Mouse (Mus musculus): Measurements from ENCODE around the gene Crbn.

Crbn gene

DNA sequence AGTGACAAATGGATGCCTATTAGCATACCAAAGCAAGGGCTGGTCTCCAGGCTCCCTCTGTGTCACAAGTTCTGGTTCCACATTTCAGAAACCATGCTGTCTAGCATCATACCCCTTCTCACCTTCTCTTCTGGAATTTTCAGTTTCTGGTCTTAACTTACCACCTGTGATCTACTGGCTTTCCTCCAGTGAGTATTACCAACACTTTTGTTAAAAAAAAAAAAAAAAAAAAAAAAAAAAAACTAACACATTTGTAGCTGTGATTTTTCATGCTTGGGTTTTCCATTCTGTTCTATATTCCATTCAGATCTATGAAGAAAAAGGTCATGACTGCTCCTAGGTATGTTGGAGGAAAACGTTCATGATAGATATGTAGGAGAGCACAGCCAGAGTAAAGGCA, 34.0 kb downstream of the Crbn start:
- DNase-seq (ENCODE audit: low read depth), result no peak

DNA sequence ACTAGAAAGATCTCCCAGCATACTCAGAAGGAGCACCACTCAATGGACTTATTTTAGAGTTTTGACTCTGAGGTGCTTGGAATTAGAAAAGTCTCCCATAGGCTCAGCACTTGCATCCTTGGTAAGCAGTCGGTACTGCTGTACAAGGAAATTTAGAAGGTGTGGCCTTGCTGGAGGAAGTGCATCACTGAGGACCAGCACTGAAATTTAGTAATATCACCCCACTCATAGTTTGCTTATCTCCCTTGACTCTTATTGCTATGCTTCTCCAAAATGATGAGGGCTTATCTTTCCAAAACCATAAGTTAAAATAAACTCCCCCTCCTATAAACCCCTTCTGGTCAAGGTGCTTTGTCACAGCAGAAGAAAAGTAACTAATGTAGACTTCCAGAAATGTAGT, 38.4 kb downstream of the Crbn start:
- no peak for DNase-seq (ENCODE audit: low read depth)

DNA sequence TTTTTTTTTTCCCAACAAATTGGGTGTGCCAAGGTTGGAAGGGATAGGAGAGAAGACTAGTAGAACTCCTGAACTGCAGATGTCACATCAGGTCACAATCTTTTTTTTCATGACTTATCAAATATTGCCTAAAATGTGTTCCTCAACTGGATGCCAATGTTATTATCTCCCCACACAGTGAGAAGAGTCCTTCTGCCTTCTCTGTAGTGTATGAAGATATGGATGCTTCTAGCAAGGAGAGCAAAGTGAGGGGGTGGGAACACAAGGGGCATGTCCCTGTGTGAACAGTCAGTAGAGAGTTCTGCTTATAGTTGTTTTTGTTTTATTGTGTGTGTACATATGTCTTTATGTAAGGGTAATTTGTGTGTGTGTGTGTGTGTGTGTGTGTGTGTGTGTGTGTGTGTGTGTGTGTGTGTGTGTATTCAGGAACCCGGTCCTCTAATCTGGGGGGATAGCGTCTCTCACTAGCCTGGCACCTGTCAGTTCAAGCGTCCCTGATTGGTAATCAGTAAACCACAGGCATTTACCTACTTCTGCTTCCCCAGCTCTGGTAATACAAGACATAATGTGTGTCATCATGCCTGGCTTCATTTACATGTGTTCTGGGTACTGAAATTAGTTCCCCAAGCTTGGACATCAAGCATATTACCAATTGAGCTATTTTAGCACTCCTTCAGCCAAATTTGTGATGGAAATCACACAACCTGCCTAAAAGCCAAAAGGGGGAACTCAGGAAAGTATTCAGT, 39.2 kb downstream of the Crbn start:
- DNase-seq (ENCODE audit: low read depth), result no peak

DNA sequence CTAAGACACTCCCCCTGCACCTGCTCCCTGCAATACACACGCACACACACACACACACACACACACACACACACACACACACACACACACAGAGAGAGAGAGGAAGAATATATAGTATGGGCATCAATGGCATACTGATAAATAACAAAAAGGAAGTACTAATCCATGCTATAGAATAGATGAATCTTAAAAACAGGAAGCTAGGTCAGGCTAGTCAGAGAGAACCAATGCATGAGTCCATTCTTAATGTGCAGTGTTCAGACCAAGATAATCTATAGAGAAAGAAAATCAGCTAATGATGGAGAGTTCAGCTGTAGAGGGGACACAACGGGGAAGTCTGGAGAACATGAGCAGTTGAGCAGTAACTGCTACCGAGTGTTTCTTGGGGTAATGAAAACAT, 41.6 kb downstream of the Crbn start:
- no peak for DNase-seq (ENCODE audit: low read depth)

DNA sequence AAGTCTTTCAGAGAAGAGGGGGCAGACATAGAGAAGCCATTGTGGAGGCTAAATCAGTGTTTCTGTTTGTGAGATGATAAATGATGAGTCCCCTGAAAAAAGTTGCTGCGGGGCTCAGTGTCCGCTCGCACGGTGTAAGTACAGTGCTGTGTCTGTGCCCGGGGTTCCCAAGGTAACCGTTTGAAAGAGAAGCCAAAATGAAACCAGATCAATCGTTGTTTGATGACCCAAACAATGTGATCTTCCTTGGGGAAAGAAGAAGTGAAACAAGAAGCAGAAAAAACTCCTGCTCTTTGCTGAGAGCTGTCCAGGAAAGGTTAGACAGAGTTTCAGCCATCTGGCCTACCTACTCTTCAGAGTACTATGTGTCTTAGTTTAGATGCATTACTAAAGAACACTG, 49.6 kb downstream of the Crbn start:
- DNase-seq (ENCODE audit: low read depth), result no peak

DNA sequence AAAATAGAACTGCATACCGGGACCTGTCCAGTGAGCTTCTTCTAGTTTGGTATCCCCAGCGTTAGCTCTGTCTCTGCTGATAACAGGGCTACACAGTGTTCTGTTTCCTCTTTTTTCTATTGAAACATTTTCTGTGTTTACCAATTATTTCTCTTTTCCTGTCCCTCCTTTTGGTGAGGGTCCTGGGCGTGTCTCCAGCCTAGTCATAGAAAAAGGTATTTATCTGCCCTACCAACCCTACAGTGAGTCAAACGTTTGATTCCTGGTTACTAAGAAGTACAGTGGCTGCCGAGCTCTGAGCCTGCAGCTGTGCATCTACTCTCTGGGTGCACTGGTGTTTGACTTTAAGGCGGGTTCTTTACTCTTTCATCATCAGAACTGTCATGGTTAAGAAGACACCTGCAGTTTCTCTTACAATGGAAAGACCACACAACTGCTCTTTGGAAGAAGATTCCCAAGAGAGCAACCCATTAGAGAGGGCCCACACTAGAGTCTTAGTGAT, 50.9 kb downstream of the Crbn start, which contains the start of gene Il5ra:
Gene Il5ra (minus strand): TSS at position 151 of the 502 bp plus-strand sequence.
- DNase-seq (ENCODE audit: low read depth), result no peak

DNA sequence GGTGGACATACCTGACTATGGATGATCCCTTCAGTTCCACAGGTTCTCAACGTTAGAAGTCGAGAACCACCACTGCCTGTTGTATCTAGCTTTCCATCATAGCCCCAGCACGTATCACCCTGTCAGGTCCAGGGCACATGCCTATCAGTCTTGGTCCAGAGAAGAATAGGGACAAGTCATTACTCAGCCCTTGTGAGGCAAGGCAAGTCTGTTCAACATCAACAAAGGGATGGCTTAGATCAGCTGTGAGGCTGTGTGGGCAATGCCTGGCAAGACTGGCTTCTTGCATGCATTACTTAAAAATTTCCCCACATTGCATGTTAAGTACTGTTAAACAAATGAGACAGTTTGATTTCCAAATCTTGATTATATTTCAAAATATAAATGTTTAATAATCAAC, 52.1 kb downstream of the Crbn start:
- no peak for DNase-seq (ENCODE audit: low read depth)

DNA sequence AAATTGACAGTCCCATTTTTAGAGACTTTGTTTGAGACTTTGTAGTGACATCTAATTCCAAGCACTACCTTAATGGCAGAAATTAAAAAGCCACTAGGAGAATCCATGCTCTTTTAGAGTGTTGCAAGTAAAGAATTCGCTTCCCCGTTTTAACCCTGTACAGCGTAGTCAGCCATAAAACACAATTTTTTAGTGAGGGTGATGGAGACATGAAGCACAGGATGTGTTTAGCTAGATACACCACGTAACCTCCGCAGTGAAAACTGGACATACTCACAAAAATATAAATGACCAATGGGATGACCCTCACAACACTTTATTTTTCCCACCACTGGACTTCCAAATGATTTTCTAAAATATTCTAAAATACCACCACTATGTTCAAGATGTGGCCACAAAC, 52.6 kb downstream of the Crbn start:
- DNase-seq (ENCODE audit: low read depth), result no peak

DNA sequence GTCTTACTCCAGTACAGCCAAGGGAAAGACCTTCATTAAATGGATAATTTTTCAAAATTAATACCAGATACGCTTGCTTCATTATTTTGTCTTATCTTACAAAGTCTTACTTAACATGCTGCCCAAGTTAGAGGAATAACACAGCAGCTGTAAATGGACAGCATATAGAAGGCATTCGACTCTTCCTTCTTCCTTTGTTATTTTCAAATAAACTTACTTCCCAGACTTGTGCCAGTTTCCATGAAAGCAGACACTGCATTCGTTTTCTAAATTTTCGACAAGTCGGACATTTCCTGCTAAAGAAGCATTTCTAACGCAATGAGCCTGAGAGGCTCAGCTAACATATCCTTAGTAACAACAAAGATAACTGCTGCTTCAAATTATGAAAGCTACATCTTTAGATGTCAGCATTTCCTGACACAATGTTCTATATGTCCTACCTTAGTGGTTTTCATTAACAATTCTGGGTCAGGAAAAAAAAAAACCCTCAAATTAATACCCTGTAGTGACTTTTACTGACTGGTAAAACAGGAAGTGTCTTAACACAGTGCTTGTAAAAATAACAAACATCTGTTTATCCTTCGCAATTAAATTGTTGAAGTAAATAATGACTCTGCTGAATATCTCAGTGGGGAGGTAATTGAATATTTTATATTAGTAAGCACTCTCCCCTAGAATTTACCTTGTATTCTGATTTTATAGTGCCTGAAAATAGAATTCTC, 54.0 kb downstream of the Crbn start:
- no peak for DNase-seq (ENCODE audit: low read depth)

DNA sequence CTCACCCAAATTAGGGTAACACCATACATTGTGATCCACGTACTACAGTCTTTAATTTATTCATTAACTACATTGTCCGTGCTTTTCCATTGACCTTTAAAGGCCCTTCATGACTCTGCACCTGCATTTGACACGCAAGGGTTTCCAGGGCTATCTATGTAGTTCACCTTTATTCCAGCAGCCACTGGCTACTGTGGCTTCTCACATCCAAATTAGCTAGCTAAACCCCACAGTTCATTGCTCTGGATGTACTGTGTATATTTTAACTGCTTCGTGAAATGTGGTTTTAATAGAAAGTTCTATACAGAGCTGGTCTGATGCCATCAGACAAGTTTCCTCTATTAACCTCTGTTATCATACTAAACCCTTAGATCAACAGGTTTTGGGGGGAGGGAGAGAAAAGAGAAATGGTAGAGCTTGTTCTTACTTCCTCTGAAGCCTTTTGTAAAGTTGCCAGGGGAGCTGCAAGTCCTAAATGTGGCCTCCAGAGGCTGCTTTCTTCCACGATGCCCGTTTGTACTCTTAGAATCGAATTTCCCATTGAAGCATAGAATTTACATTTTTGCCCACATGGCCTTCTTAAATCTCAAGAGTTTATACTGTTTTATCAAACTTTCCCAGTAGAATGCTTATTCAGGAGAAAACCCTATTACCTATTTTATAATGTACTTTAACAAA, 56.2 kb downstream of the Crbn start:
- no peak for DNase-seq (ENCODE audit: low read depth)

DNA sequence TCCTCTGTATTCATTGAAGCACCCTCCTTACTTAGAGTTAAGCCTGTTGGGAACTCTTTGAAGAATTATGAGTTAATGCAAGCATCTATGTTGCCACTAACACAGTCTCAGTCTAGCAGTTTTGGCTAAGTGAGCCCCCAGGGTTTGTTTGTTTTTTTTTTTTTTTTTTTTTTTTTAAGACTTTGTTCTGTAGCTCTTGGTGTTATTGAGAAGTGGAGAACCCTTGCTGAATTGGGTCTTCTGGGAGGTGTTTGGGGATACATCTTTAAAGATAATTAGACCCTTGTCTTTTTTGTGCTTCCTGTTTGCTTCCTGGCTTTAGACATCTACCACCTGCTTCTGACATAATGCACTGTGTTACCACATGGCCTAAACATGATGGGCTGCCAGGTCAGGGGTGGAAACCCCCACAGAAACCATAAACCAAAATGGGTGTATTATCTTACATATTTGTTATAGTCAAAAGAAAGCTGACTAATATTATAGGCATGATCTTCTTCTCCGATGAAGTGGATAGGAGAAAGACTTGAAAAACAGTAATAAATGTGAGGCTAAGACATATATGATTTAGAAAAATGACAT, 59.5 kb downstream of the Crbn start:
- DNase-seq (ENCODE audit: low read depth), result no peak

DNA sequence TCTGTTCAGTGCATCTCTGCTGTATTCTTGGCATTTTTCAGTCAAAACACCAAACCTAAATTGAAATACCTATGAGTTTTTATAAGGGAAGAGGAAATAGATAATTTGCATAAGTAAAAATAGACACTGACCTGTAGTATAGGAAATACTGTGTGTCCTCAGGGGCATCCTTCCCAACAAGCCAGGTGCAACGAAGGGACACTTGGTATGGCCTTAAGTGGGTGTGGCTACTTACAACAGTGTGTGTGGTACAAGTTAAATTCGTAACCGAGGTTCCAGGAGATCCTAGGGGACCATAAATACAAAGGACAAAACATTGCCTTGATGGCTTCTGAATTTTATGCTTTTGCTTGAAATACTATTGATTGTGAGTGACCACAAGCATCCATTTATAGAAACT, 61.6 kb downstream of the Crbn start:
- no peak for DNase-seq (ENCODE audit: low read depth)

DNA sequence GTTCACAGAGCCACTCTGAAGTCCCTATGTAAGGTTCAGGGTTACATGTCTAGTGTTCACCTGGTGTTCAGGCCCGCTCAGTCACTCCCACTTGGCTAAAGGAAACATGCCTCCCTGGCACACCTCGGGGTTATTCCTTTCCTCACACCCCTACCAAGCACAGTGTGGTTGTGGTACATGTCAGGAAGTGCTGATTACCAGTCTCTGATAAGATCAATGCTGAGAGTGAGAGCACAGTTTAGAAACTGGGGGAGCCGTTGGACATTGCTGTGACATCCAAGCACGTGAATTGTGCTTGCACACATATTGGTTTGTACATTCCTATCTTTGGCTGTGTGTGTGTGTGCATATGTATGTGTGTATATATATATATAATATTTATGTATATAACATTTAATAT, 67.3 kb downstream of the Crbn start:
- no peak for DNase-seq (ENCODE audit: low read depth)

Data from NIH3T3 (cell line).